Mouse (Mus musculus) left cerebral cortex, postnatal 4 days (tissue): ENCODE measurements around the gene Ckap2l. TPM values are rescaled to one million over a fixed set of nuclear protein-coding genes. Genes with fewer than 3 reads are reported as not detected.

Source experiments
- DNase-seq: peaks from one replicate; pipeline ENCODE4 v3.0.0-alpha.2; 2022
- intact Hi-C: fragments of 180-260 bp; cut with DNase I; formaldehyde crosslinking; loops from one replicate; pipeline ENCODE4 v1.15.1; 2025
- total RNA-seq, 2 experiments: library from RNA; stranded (reverse); gene quantifications; 2 replicates each; pipeline ENCODE4 v1.2.3; 2021

Gene Ckap2l
- total RNA-seq, 2 experiments from 2014 or later: 5.9 to 7.0 TPM

DNA sequence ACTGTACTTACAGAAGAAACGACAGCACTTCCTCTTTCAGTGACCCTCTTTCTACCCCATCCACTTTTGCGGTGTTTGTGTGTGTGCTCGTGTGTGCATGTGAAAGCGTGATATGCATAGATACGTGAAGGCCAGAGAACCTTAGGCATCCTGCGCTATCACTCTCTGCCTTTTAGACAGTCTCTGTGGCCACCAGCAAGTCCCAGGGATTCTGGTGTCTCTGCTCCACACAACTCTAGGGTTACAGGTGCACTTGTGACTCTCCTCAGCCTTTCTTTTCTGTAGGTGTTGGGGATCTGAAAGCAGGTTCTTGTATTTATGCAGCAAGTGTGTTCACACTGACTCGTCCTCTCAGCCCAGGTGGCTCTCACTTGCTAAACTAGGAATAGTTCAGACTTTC is 31.7 kb downstream of the Ckap2l start:
- intact Hi-C loops: no loop called here

DNA sequence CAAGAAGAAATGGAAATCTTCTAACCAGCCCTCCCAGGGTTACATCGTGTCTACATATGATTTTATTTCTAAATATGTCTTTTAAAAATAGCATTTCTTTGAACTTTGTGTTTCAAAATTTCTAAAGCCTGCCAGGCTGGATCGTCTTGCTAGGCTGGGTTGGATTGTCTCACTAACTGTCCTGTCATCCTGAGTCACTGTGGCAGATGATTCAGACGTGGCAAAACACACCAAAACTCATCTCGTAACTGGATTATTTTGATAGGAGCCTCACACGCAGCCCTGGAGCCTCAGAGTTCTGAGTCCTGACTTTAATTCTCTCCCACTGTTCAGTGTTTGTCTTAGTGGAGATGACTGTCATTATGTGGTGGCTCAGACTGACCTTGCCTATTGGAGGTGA is 33.9 kb downstream of the Ckap2l start:
- intact Hi-C loops: no loop called here
- no peak for DNase-seq

More for the DNA sequence above, 31.7 kb downstream of the Ckap2l start:
- no peak for DNase-seq

DNA sequence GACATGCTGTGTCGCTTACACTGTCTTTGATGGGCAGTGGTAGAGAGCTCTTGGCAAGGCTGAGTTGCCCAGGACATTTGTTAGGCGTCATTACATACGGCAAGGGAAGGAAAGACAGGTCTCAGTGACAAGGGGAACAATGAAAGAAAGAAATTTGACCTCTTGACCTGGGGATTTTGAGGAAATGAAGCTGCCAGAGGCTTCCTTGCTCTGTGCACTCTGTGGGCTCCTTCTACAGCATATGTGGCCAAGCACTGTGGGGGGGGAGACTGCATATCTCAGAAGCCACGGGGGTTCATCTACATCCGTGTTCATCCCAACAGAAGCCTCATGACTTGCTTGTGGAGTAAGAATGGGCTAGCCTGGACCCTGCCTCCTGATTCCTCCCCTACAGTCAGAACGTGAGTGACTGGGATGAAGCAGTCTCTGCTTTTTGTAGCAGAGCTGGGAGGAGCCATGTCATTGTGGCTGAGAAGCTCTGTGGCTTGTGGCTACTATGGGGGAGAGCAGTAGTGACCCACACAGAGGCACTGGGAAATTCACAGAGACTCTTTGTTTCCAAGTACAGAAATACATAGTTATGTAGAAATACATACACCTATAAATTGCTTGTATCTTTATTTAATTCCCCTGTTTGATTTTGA is 35.7 kb downstream of the Ckap2l start:
- DNase-seq: no peak
- intact Hi-C loops: no loop called here

DNA sequence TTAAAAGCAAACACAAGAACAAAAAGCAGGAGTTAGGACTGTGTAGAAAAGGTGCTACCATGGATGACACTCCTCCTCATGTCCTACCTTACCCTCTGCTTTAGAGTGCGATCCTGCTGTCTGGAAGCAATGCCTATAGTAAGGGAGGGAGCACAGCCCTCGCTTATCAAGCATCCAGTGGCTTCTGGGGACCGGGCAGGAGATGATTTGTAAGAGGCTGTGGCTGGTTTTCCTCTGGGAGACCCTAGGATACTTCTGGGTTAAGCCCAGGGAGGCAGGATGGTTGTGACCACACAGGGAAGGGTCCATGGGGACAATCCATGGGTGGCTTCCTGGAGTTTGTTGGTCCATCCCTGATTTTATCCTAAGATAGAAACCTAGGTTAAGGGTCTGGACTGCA is 36.4 kb downstream of the Ckap2l start:
- no peak for DNase-seq
- intact Hi-C loops: no loop called here

DNA sequence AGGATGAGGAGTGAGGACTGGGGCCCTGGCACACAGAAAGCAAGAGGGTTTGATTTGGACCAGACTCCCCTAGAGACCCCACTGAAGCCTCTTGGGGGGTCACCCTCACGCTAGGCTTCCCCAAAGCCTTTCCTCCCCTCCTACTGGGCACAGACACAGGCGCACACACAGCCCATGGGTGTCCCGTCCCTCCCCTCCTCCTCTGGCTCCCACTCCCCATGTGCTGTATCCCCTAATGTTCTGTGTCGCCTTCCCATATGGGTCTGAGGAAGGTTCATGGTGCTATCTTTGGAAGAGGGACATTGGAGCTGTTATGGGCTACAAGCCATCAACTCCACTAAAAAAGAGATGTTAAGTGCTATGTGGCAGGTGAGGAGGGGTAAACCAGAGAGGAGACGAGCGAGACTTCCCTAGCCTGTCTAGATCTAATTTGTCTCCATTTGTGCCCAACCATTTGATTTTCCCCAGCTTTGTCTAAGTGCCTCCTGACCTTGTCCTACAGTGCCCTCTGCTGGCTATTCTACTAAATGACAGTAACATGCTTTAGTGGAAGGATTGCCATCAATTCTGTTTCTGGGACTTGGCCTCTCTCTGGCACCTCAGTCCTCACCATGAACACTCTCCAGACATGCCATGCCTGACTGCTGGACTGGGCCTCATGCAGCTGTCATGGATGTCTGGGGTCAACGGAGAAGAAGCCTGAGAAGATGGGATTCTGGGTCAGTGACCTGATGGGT is 38.4 kb downstream of the Ckap2l start:
- DNase-seq: peak; percentile 56
- intact Hi-C loops: loop anchor here (5.0 to 10.0 kb wide), 3 partner anchors 86 to 404 kb away; no protein-coding TSS in a partner anchor

DNA sequence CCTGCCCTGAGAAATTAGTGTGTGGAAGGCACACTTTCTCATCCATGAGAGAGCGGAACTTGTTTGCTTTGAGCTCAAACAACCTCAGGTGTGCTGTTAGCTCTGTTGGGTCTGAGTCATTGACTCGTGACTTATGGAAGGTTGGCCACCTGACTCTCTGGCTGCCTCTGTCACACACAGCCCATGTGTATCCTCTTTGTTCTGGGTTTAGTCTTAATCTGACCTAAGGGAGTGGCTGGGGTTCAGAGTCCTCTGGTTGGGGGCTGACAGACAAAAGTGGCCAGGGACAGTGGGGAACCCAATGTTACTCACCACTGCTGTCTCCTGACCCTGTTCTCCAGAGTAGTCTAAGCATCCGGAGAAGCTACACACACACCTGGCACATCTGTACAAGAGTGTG is 39.0 kb downstream of the Ckap2l start:
- intact Hi-C loops: loop anchor here (5.0 to 10.0 kb wide), 3 partner anchors 86 to 403 kb away; no protein-coding TSS in a partner anchor
- DNase-seq: no peak

DNA sequence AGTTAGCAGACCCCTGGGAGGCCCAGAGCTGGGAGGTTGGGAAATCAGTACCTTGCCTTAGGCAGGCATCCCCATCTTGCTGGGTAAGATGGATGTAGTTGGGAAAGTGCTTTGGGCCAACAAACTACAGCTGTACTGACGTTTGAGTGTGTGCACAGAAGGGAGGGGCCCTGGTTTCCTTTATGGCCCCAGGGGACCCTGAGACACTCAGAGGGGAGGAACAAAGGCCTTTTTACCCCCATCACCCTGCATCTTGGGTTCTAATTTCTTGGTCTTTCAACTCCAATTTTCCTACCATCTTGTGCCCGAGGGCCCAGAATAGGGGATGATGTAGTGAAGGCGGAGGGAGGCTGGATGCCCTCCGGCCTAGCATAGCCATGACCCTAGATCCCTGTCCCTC is 41.0 kb downstream of the Ckap2l start:
- intact Hi-C loops: loop anchor here (5.0 to 10.0 kb wide), 3 partner anchors 84 to 401 kb away; no protein-coding TSS in a partner anchor
- DNase-seq: no peak

DNA sequence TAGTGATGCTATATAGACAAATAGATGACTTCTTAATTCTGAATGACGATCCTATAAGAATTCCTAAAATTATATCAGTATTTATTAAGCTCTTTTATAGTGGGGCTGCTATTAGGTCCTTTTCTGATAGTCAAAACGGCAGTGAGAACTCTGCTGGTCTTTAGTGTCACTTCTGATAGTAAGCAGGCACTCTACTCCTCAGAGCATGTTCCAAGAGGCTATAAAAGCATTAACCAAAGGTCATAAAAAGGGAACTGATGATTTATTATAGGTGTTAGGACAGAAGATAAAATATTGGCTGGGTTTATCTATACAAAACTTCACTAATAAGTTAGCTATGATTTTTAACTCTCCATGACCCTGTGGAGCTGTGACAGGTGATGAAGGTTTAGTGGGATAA is 42.9 kb downstream of the Ckap2l start:
- intact Hi-C loops: loop anchor here (10.0 kb wide), 1 partner anchor 399 kb away; no protein-coding TSS in a partner anchor
- no peak for DNase-seq

DNA sequence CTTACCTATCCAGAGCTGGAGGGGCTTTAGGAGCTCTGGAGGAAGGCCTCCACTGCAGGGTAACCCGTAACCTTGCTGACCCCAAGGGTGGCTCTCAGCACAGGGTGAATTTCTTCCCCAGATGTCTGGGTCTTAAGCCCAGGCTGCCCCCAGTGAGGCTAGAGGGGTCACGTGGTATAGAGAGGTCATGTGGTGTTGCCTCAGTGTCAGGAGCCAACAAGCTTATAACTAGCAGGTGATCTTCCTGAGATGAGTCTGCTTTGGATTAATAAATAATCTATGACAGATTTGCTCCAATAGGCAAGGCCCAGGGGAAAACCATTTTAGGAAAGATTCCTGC is 43.4 kb downstream of the Ckap2l start:
- DNase-seq: no peak
- intact Hi-C loops: loop anchor here (10.0 kb wide), 1 partner anchor 399 kb away; no protein-coding TSS in a partner anchor

DNA sequence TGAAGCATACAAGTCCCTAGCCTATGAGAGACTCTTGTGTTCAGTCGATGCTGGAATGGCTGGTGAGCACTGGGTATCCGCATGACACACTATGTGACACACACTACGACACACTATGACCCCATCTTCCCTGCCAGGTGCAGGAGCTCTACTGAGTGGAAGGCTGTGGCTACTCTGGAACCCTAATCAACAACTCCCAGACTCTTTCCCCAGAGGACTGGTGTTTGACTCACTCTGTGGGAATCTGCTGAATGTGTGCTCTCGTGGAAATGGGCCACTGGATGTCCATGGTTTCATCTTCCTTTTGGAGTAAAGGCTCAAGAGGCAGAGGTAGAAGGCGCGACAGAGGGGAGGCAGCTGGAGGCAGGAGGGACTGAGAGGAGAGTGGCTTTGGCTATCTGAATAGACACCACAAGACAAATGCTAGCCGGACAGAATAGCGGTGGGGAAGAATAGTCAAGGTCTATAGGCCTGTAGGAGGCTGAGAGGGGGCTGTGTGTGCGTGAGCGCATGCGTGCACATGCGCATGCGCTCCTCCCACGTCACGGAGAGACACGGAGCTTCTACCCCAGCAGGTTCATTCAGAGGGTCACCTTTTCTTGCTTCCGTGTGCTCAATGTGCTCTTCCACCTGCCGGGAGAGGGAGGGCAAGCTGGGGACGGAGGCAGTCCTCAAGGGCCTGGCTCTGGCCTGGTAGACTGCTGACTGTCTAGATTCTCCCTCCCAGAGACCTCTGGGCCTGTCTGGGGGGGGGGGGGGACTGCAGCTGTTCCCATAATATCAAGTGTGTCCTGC is 44.0 kb downstream of the Ckap2l start:
- no peak for DNase-seq
- intact Hi-C loops: loop anchor here (10.0 kb wide), 1 partner anchor 398 kb away; no protein-coding TSS in a partner anchor

DNA sequence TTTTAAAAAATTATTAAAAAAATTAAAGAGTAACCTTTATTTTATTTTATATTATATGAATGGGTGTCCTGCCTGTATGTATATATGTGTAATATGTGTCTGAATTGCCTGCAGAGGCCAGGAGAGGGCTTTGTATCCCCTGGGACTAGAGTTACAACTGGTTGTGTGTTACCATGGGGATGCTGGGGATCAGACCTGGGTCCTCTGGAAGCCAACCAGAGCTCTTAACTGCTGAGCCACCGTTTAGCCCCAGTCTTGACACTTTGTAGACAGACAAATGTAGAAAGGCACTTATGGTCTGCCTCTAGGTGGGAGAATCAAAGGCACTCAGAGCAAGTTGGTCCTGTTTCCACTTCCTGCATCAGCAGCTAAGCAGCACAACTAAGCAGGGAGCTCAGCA is 47.7 kb downstream of the Ckap2l start:
- intact Hi-C loops: no loop called here
- no peak for DNase-seq

DNA sequence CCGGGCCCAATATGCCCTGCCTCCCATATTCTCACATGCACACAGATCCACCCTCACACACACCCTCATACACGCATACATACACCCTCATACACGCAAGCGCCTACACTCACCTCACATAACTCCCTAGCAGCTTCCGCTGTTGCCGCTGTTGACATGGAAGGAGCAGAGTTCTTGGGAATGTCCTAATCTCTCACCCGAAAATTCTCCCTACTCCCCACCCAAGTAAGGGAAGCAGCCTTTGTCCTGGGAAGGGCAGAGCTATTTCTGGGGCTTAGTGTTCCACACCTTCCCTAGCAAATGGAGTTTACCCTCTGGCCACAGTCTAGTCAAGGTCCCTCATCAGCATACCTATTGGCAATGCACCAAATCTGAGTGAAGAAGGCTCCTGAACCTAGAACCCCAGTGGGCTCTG is 49.3 kb downstream of the Ckap2l start:
- DNase-seq: no peak

DNA sequence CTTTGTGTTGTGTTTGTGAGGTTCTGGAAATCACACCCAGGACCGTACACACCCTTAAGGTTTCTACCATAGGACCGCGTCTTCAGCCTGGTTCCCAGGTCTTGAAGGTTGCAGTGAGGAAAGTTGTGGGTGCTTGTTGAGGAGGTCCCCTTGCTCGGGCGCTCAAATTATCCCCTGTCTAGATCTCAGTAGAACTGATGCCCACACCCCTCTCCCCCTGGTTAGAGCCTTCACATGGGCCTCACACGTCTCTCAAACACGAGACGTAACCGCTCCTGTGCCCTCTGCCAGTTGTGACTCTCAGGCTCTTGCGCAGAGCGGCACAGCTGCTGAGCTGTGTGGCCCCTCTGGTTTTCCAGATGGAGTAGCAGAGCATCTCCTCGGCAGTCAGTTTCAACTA is 50.1 kb downstream of the Ckap2l start:
- no peak for DNase-seq
- intact Hi-C loops: no loop called here

More for the DNA sequence above, 49.3 kb downstream of the Ckap2l start:
- intact Hi-C loops: no loop called here

DNA sequence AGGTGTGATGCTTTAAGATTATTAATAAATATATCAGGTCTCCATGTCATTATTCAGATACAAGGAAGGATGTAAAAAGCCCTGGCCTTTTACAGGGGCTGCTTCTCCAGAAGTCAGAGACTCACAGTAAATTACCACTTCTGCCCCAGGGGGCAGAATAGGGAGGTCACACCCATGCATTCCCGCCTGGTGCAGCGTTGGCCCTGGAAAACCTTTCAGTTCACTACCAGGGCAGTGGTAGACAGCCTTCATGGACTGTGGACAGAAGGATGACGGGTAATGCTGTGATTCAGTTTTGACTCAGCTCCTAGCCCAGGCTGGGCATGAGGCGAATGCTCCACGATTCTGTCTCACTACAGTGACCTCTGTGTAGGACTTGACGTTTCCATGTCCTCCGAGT is 50.6 kb downstream of the Ckap2l start:
- DNase-seq: no peak
- intact Hi-C loops: no loop called here

DNA sequence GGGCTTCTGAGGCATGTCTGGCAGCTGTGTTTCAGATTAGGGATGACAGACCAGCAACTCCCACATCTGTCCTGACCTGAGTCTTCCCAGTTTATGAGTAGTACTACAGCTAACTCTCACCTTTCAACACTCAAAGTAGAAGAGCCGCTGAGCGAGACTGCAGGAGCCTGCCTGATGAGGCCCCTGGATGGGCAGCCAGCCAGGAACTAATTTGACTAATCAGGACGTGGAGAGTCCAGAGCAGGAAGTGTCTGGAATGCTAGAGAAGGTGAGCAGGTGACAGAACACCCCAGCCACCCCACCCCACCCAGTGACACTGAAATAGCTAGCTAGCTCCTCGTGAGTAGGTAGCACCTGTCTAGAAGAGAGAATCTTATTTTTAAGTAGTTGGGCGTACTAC is 51.4 kb downstream of the Ckap2l start:
- intact Hi-C loops: no loop called here
- no peak for DNase-seq

DNA sequence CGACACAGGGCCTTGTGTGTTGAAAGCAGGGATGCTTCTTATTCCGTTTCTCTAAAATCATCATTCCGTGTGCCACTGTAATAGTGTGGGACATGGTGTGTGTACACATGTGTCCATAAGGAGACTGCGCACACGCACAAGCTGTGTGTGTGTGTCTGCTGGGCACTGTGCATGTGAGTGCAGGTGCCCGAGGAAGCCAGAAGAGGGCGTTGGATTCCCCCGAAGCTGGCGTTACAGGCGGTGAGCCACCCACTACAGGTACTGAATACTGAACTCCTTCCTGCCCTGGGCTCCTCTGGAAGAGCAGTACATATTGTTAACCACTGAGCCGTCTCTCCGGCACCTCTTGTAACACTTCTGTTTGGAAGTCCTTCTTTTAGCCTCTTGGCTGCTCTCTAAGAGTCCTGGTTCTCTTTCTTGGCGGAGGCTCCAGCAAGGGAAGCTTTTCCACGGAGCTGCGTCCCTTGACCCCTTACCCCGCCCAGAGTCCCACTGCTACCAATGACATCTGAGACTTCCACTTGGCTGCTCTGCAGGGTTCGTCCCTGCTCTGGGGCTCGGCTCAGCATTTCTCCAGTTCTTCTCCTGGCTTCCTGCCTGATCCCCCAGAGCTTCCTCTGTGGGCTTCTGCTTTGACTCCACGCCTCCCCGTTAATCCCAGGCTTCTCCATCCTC is 52.4 kb downstream of the Ckap2l start:
- intact Hi-C loops: no loop called here

DNA sequence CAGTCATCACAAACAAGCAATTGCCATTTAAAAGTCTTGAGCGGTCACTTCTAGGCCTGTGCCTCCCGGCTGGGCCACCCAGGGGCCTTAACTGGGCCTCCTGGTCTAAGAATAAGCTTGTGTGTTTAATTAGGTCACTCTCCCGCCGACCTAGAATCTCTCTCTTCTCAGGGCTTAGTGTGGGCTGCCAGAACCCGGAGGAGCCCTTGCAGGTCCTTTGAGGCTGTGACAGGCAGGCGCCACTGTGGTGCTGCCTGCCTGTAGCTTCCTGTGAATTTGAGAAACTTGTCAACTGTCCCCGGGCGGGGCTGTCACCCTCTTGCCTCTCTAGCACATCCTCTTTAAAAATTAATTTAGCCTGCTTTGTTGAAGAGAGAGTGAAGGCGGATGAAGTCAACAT is 53.2 kb downstream of the Ckap2l start:
- DNase-seq: no peak
- intact Hi-C loops: no loop called here

More for the DNA sequence above, 52.4 kb downstream of the Ckap2l start:
- peak; percentile 10 for DNase-seq

DNA sequence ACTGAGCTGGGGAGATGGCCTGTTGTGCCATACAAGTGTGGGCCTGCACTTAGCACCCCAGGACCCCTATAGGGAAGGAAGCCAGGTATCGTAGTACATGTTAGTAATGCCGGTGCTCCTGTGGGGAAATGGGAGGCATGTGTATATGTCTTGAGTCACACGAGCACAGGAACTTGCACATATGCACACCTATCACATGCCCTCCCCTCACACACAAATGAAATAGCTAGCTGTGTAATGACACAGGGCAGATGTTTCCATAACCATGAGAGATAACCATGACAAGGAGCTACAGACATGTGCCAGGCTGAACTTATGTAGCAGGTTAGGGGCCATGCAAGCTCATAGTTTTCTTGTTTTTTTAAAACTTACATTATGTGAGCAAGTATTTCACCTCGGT is 54.0 kb downstream of the Ckap2l start:
- intact Hi-C loops: no loop called here
- no peak for DNase-seq

DNA sequence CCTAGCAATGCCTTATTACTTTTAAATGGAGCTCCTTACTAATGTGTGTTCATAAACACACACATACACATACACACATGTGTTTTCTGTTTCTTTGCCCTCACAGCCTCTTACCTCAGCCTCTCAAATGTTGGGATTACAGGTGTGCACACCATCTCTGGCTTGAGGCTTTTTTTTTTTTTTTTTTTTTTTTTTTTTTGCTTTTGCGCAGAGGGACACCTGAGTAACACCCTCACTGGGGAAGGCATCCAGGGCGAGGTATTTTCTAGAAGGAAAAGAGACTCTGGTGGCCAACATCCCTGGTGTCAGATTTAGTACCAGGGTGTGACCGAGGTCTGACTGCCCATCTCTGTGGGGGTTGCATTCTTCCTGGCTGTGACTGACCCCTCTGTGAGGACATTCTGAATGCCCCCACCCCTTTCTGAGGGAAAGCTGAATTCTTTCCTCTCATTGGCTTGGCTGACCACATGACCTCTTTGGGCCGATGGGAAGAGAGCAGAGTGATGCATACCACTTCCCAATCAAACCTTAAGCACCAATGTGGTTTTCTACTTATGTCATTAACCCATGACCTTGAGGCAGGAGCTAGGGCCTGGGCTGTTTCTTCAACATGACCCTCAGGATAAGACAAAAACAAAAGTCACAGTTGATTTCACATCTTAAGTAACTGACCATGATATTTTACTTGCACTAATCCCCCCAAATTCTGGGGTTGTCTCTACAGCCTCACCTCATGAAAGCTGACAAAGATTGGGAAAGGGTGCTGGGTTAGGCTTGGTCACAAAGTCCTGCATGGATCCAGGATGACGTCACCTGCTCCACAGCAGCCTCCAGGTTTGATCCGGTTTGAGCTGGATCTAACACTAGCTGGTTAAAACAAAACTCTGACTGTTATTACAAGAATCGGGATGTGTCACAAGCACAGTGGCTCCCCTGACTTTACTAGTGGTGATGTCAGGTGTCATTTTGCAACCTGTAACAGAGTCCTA is 54.9 kb downstream of the Ckap2l start:
- no peak for DNase-seq
- intact Hi-C loops: no loop called here
